Mouse (Mus musculus): Measurements from ENCODE around the gene Nxn. TPM values are rescaled to one million over a fixed set of nuclear protein-coding genes. Genes with fewer than 3 reads are reported as not detected.

Nxn gene
- polyA plus RNA-seq, 1 experiment from 2014 or later: 31.5 TPM

GRCm38 (mm10) chr11:76210228-76210985, 188.5 kb downstream of the Nxn start:
- WGBS: 62% methylated on average over 13 of the region's 13 CpGs
- Histone ChIP-seq H3K27me3 (ENCODE audit: insufficient read depth, low read length) (no peaks in the 10 kb centered on the region), H3K9me3 (ENCODE audit: low read depth, low read length) (no peaks in the 10 kb centered on the region), H3K27ac (ENCODE audit: low read depth) (no peak overlapping the region), H3K36me3 (ENCODE audit: insufficient read depth) (peaks cover 84% of the 10 kb centered on the region), H3K9ac (no peak overlapping the region), H3K4me3 (ENCODE audit: low read depth, low read length) (no peak overlapping the region), H3K4me2 (no peak overlapping the region), H3K4me1 (ENCODE audit: insufficient read depth) (no peaks in the 10 kb centered on the region)
- ATAC-seq (ENCODE audit: insufficient read depth): no peak
- TF ChIP-seq CTCF (IDR thresholded peaks at IDR 0.05; ENCODE audit: low read depth): no peak
- DNase-seq: no peak

Other genes starting within 250 kb of the Nxn start
- gene Vps53, start 219.5 kb downstream of the Nxn start, polyA plus RNA-seq (2014; fragmentation: Nextera tagmentation; extraction: Ambion mirVana): 34.5 and 35.6 TPM in 2 replicates
- 38.3 and 39.8 TPM in 2 replicates for gene Fam57a, start 219.5 kb downstream of the Nxn start, polyA plus RNA-seq (2014; fragmentation: Nextera tagmentation; extraction: Ambion mirVana)
- gene Dbil5, start 181.5 kb downstream of the Nxn start, polyA plus RNA-seq (2014; fragmentation: Nextera tagmentation; extraction: Ambion mirVana): 0.60 and 1.6 TPM in 2 replicates
- 45.6 and 45.8 TPM in 2 replicates for gene Gemin4, start 181.5 kb downstream of the Nxn start, polyA plus RNA-seq (2014; fragmentation: Nextera tagmentation; extraction: Ambion mirVana)
- 21.7 and 24.3 TPM in 2 replicates for gene Mrm3, start 155.4 kb downstream of the Nxn start, polyA plus RNA-seq (2014; fragmentation: Nextera tagmentation; extraction: Ambion mirVana)
- 131 and 152 TPM in 2 replicates for gene Glod4, start 155.4 kb downstream of the Nxn start, polyA plus RNA-seq (2014; fragmentation: Nextera tagmentation; extraction: Ambion mirVana)
- gene Timm22, start 7.8 kb upstream of the Nxn start, polyA plus RNA-seq (2014; fragmentation: Nextera tagmentation; extraction: Ambion mirVana): 120 and 127 TPM in 2 replicates
- 32.9 and 39.2 TPM in 2 replicates for gene Abr, start 223.2 kb upstream of the Nxn start, polyA plus RNA-seq (2014; fragmentation: Nextera tagmentation; extraction: Ambion mirVana)